In genomic region chr2:131205521-131206182, GRCm38 (mm10) we compare ENCODE assay signal across 18 mouse cellular contexts. TPM values are rescaled to one million over a fixed set of nuclear protein-coding genes. Genes with fewer than 3 reads are reported as not detected.
DNase-seq lines count a peak whose midpoint lies in the region; ATAC-seq and TF ChIP-seq lines count a peak whose summit lies in the region.
"Had no signal": no experiment of that assay in that cellular context is flagged by ENCODE, and none has a peak within 500 bp of the region (broad histone marks: within the 10 kb centered on the region; RNA-seq: fewer than 3 reads in every experiment).

No protein-coding gene starts in this region.

- TF ChIP-seq CTCF in liver, embryonic 14.5 days (IDR thresholded peaks at IDR 0.05; ENCODE audit: low read depth): 0 out of 2 replicates have a peak, but pooled peaks have one; percentile 7

- H3K36me3 ChIP-seq in heart, embryonic 10.5 days: no peaks in the 10 kb centered on the region
- peaks cover 13% of the 10 kb centered on the region for H3K36me3 ChIP-seq in liver, embryonic 14.5 days (replicated peaks; ENCODE audit: control insufficient read depth, insufficient read depth, low read depth)
- H3K36me3 ChIP-seq: lung, embryonic 15.5 days; midbrain, embryonic 13.5 days; neural tube, embryonic 13.5 days had no signal

- DNase-seq in heart, embryonic 10.5 days (ENCODE audit: low spot score): peak; percentile 92
- no peak for DNase-seq in heart, postnatal 10 days
- DNase-seq in 416B (ENCODE audit: low read depth): peak; percentile 86
- DNase-seq in c-Kit-positive CD71-negative TER-119-negative erythroid progenitor cells, embryonic 14.5 days (ENCODE audit: low read depth): peak; percentile 56
- peak; percentile 93 to 95 (median 95) for DNase-seq in liver, embryonic 14.5 days (ENCODE audit: low read depth in 3 of 3, low spot score in 3 of 3)
- DNase-seq in adrenal gland, postnatal 10 days: no peak
- DNase-seq in adrenal gland, adult 18-20 months (ENCODE audit: low spot score in 2 of 2): no peak
- no peak for DNase-seq in urinary bladder, postnatal 10 days (ENCODE audit: low spot score)
- DNase-seq: adrenal gland, postnatal 14 days; cerebellum, postnatal 36 days; gastrocnemius, postnatal 10 days; heart, postnatal 4 days; kidney, adult 18-20 months; thymus, postnatal 14 days had no signal

- no peaks in the 10 kb centered on the region for H3K27me3 ChIP-seq in heart, embryonic 10.5 days (ENCODE audit: insufficient read depth, poor library complexity, severe bottlenecking)
- H3K27me3 ChIP-seq in liver, embryonic 14.5 days (ENCODE audit: control insufficient read depth, insufficient read depth, low read length): no peaks in the 10 kb centered on the region
- H3K27me3 ChIP-seq: lung, embryonic 15.5 days; midbrain, embryonic 13.5 days; neural tube, embryonic 13.5 days; Patski had no signal

- H3K4me3 ChIP-seq in heart, embryonic 10.5 days: no peak overlapping the region
- H3K4me3 ChIP-seq in liver, embryonic 14.5 days (ENCODE audit: insufficient read depth in 1 of 2, low read depth in 2 of 2, low read length in 2 of 2): peak overlapping the region in 1 of 2 experiments; percentile 5; a peak in 1 of 4 replicates
- H3K4me3 ChIP-seq: lung, embryonic 15.5 days; midbrain, embryonic 13.5 days; neural tube, embryonic 13.5 days had no signal

- intact Hi-C loops in heart, postnatal 10 days (cut with DNase I): no loop called here

- peak overlapping the region; percentile 45; the same call in 1 of the 2 replicates for H3K27ac ChIP-seq in heart, embryonic 10.5 days
- H3K27ac ChIP-seq in liver, embryonic 14.5 days: peak overlapping the region; percentile 98
- H3K27ac ChIP-seq: midbrain, embryonic 13.5 days; neural tube, embryonic 13.5 days had no signal

- peak; percentile 100 for TF ChIP-seq EP300 in liver, embryonic 14.5 days (IDR thresholded peaks at IDR 0.05; ENCODE audit: low read depth)

- 60% methylated on average over 8 of the region's 8 CpGs for WGBS in heart, embryonic 10.5 days
- 9% methylated on average over 8 of the region's 8 CpGs for whole genome bisulfite sequencing in liver, embryonic 14.5 days (ENCODE audit: insufficient replicate concordance)

- peak overlapping the region; percentile 58 for H3K4me2 ChIP-seq in liver, embryonic 14.5 days (ENCODE audit: low read depth)
- H3K4me2 ChIP-seq: midbrain, embryonic 13.5 days; neural tube, embryonic 13.5 days had no signal

- H3K4me1 ChIP-seq in heart, embryonic 10.5 days: peaks cover 25% of the 10 kb centered on the region
- H3K4me1 ChIP-seq in liver, embryonic 14.5 days (replicated peaks; ENCODE audit: control insufficient read depth in 2 of 2, insufficient read depth in 2 of 2, low read length in 1 of 2): peaks cover 70 to 72% of the 10 kb centered on the region in 2 experiments

- ATAC-seq in liver, embryonic 14.5 days (ENCODE audit: insufficient read depth): peak; percentile 72
- ATAC-seq: midbrain, embryonic 13.5 days had no signal

- peak overlapping the region; percentile 59 for H3K9ac ChIP-seq in liver, embryonic 14.5 days (replicated peaks)
- H3K9ac ChIP-seq: midbrain, embryonic 13.5 days; neural tube, embryonic 13.5 days had no signal

- H3K9me3 ChIP-seq in heart, embryonic 10.5 days: no peaks in the 10 kb centered on the region
- no peaks in the 10 kb centered on the region for H3K9me3 ChIP-seq in liver, embryonic 14.5 days (ENCODE audit: control insufficient read depth, low read length)
- H3K9me3 ChIP-seq: lung, embryonic 15.5 days; midbrain, embryonic 13.5 days; neural tube, embryonic 13.5 days had no signal

RNA-seq across cellular contexts. Expression of gene Ap5s1, which starts 1.2 kb away (rescaled TPM):
- polyA plus RNA-seq in heart, embryonic 10.5 days (2016; fragmentation: Nextera tagmentation; extraction: Ambion mirVana): 23.6 and 33.3 TPM in 2 replicates
- 10 to 100 TPM; 39.4 to 44.0 TPM for total RNA-seq in heart, postnatal 10 days (2021)
- 19.5 and 20.0 TPM in 2 replicates for polyA plus RNA-seq in liver, embryonic 14.5 days (2012; rRNA removed)
- 13.1 and 17.0 TPM in 2 replicates for polyA plus RNA-seq in liver, embryonic 14.5 days (2014; fragmentation: Nextera tagmentation; extraction: Ambion mirVana)
- 10 to 100 TPM; 16.9 to 25.8 TPM for total RNA-seq in adrenal gland, postnatal 10 days (2021)
- total RNA-seq in adrenal gland, adult 18-20 months (2021): 10 to 100 TPM; 14.9 to 16.3 TPM

RNA-seq across cellular contexts. Expression of gene Spef1, which starts 18.6 kb away (rescaled TPM):
- polyA plus RNA-seq in heart, embryonic 10.5 days (2016; fragmentation: Nextera tagmentation; extraction: Ambion mirVana): 0.75 and 1.5 TPM in 2 replicates
- total RNA-seq in heart, postnatal 10 days (2021): 1 to 10 TPM; 6.2 to 7.1 TPM
- 2.2 TPM in 2 replicates for polyA plus RNA-seq in liver, embryonic 14.5 days (2012; rRNA removed)
- 1.3 and 1.4 TPM in 2 replicates for polyA plus RNA-seq in liver, embryonic 14.5 days (2014; fragmentation: Nextera tagmentation; extraction: Ambion mirVana)
- total RNA-seq in adrenal gland, postnatal 10 days (2021): 10 to 100 TPM in 1 of 2 experiments, 1 to 10 TPM in 1; 7.4 to 10.5 TPM
- total RNA-seq in adrenal gland, adult 18-20 months (2021): 1 to 10 TPM; 4.5 to 5.6 TPM

RNA-seq across cellular contexts. Expression of gene Cdc25b, which starts 18.9 kb away (rescaled TPM):
- 27.8 and 35.9 TPM in 2 replicates for polyA plus RNA-seq in heart, embryonic 10.5 days (2016; fragmentation: Nextera tagmentation; extraction: Ambion mirVana)
- total RNA-seq in heart, postnatal 10 days (2021): 10 to 100 TPM; 12.1 to 14.5 TPM
- polyA plus RNA-seq in liver, embryonic 14.5 days (2012; rRNA removed): 156 and 166 TPM in 2 replicates
- 184 and 209 TPM in 2 replicates for polyA plus RNA-seq in liver, embryonic 14.5 days (2014; fragmentation: Nextera tagmentation; extraction: Ambion mirVana)
- 10 to 100 TPM; 13.6 to 22.4 TPM for total RNA-seq in adrenal gland, postnatal 10 days (2021)
- 1 to 10 TPM; 4.2 to 5.2 TPM for total RNA-seq in adrenal gland, adult 18-20 months (2021)

RNA-seq across cellular contexts. Expression of gene Cenpb, which starts 25.8 kb away (rescaled TPM):
- polyA plus RNA-seq in heart, embryonic 10.5 days (2016; fragmentation: Nextera tagmentation; extraction: Ambion mirVana): 4.9 and 5.1 TPM in 2 replicates
- total RNA-seq in heart, postnatal 10 days (2021): 10 to 100 TPM; 71.0 to 75.9 TPM
- 11.0 and 12.4 TPM in 2 replicates for polyA plus RNA-seq in liver, embryonic 14.5 days (2012; rRNA removed)
- polyA plus RNA-seq in liver, embryonic 14.5 days (2014; fragmentation: Nextera tagmentation; extraction: Ambion mirVana): 2.7 and 3.0 TPM in 2 replicates
- total RNA-seq in adrenal gland, postnatal 10 days (2021): 10 to 100 TPM; 76.2 to 86.6 TPM
- 10 to 100 TPM; 51.3 to 63.4 TPM for total RNA-seq in adrenal gland, adult 18-20 months (2021)

RNA-seq across cellular contexts. Expression of gene Mavs, which starts 28.2 kb away (rescaled TPM):
- 20.3 and 21.6 TPM in 2 replicates for polyA plus RNA-seq in heart, embryonic 10.5 days (2016; fragmentation: Nextera tagmentation; extraction: Ambion mirVana)
- total RNA-seq in heart, postnatal 10 days (2021): 10 to 100 TPM; 39.6 to 44.6 TPM
- 25.9 and 31.5 TPM in 2 replicates for polyA plus RNA-seq in liver, embryonic 14.5 days (2012; rRNA removed)
- polyA plus RNA-seq in liver, embryonic 14.5 days (2014; fragmentation: Nextera tagmentation; extraction: Ambion mirVana): 25.9 and 27.4 TPM in 2 replicates
- total RNA-seq in adrenal gland, postnatal 10 days (2021): 10 to 100 TPM; 36.2 to 46.4 TPM
- 10 to 100 TPM; 42.6 to 56.7 TPM for total RNA-seq in adrenal gland, adult 18-20 months (2021)

Comparison
In these comparisons a context has a peak if more than half of its experiments do, and no peak if none do; other contexts are left out.
1. DNase-seq: peak in heart, embryonic 10.5 days (single experiment), 416B (single experiment), c-Kit-positive CD71-negative TER-119-negative erythroid progenitor cells, embryonic 14.5 days (single experiment) and liver, embryonic 14.5 days (3 of 3); none in heart, postnatal 10 days (0 of 2), adrenal gland, postnatal 10 days (single experiment), adrenal gland, adult 18-20 months (0 of 2) and urinary bladder, postnatal 10 days (single experiment).